Comparison of ENCODE assay signal across 23 mouse cellular contexts in genomic region chrX:142883593-142883992, GRCm38 (mm10).
DNase-seq lines count a peak whose midpoint lies in the region; ATAC-seq and TF ChIP-seq lines count a peak whose summit lies in the region.
"Had no signal": no experiment of that assay in that cellular context is flagged by ENCODE, and none has a peak within 500 bp of the region (broad histone marks: within the 10 kb centered on the region; RNA-seq: fewer than 3 reads in every experiment).

No protein-coding gene starts in this region.

- H3K36me3 ChIP-seq in myocyte (ENCODE audit: control insufficient read depth, insufficient read depth) = no peaks in the 10 kb centered on the region
- H3K36me3 ChIP-seq: embryonic facial prominence, embryonic 12.5 days; heart, embryonic 10.5 days; hindbrain, embryonic 12.5 days; intestine, embryonic 15.5 days had no signal

- H3K4me3 ChIP-seq in myocyte = no peak overlapping the region
- H3K4me3 ChIP-seq: embryonic facial prominence, embryonic 12.5 days; forebrain, embryonic 13.5 days; heart, embryonic 10.5 days; hindbrain, embryonic 12.5 days; intestine, embryonic 15.5 days had no signal

- DNase-seq in frontal cortex, postnatal 25 days (ENCODE audit: low spot score in 2 of 2) = no peak
- DNase-seq in adrenal gland, postnatal 4 days (ENCODE audit: low spot score in 2 of 2) = no peak
- DNase-seq: adrenal gland, adult 2 months; adrenal gland, postnatal 25 days; cerebellum, postnatal 14 days; forebrain, postnatal 0 days; gastrocnemius, postnatal 36 days; heart, adult 18-20 months; heart, postnatal 10 days; heart, postnatal 4 days; kidney, adult 18-20 months had no signal

- H3K27me3 ChIP-seq in myocyte (ENCODE audit: control insufficient read depth, insufficient read depth, insufficient read length) = no peaks in the 10 kb centered on the region
- H3K27me3 ChIP-seq: forebrain, embryonic 13.5 days; intestine, embryonic 15.5 days had no signal

- no peak for TF ChIP-seq POLR2A in myocyte (IDR thresholded peaks at IDR 0.05; ENCODE audit: insufficient read length, low read depth)

- ATAC-seq in frontal cortex, adult (ENCODE audit: low TSS enrichment) = peak; percentile 95
- peak; percentile 79 for ATAC-seq in activated CD4-positive, CD25-positive, alpha-beta regulatory T cell, adult 4 months
- ATAC-seq in granulocyte monocyte progenitor cell, adult 5-6 weeks (replicated peaks; ENCODE audit: poor library complexity, severe bottlenecking) = no peak
- ATAC-seq in erythroblast, adult 5-6 weeks (replicated peaks; ENCODE audit: low FRiP score, poor library complexity, severe bottlenecking) = no peak
- ATAC-seq: forebrain, embryonic 13.5 days; forebrain, postnatal 0 days; hindbrain, embryonic 16.5 days; intestine, embryonic 15.5 days; Patski had no signal

- no peak overlapping the region for H3ac ChIP-seq in myocyte (ENCODE audit: control insufficient read depth, insufficient read length)

- peak overlapping the region; percentile 65 for H3K4me2 ChIP-seq in myocyte (ENCODE audit: low read depth)
- H3K4me2 ChIP-seq: embryonic facial prominence, embryonic 12.5 days; forebrain, embryonic 13.5 days; hindbrain, embryonic 12.5 days; intestine, embryonic 15.5 days had no signal

- H3K79me2 ChIP-seq in myocyte (ENCODE audit: control insufficient read depth, insufficient read depth) = peaks cover 36% of the 10 kb centered on the region

TF ChIP-seq in myocyte, 11 proteins besides CTCF, POLR2A, EP300 and RAD21:
- TF ChIP-seq USF1 (IDR thresholded peaks at IDR 0.05; ENCODE audit: low read depth) (no peak), CEBPB (IDR thresholded peaks at IDR 0.05; ENCODE audit: insufficient read depth, poor library complexity, severe bottlenecking) (no peak), POLR2AphosphoS2 (IDR thresholded peaks at IDR 0.05; ENCODE audit: insufficient read length, low read depth) (no peak), TCF12 (IDR thresholded peaks at IDR 0.05; ENCODE audit: insufficient read depth, poor library complexity, severe bottlenecking) (no peak), MYOG (IDR thresholded peaks at IDR 0.05; ENCODE audit: control insufficient read depth in 1 of 3, insufficient read depth in 1 of 3, insufficient read length in 2 of 3, low read depth in 2 of 3) (no peak), MYOD1 (IDR thresholded peaks at IDR 0.05; ENCODE audit: control insufficient read depth in 1 of 3, insufficient read length in 2 of 3, low read depth in 2 of 3) (no peak), TCF3 (IDR thresholded peaks at IDR 0.05; ENCODE audit: insufficient read length, low read depth) (no peak), MAX (IDR thresholded peaks at IDR 0.05; ENCODE audit: low read depth) (no peak), E2F4 (IDR thresholded peaks at IDR 0.05; ENCODE audit: insufficient read depth) (no peak), REST (IDR thresholded peaks at IDR 0.05; ENCODE audit: insufficient read depth, insufficient read length) (no peak), SRF (IDR thresholded peaks at IDR 0.05; ENCODE audit: control insufficient read depth, insufficient read length, low read depth) (no peak)

Comparison
In these comparisons a context has a peak if more than half of its experiments do, and no peak if none do; other contexts are left out.
1. ATAC-seq: peak in frontal cortex, adult (single experiment) and activated CD4-positive, CD25-positive, alpha-beta regulatory T cell, adult 4 months (single experiment); none in granulocyte monocyte progenitor cell, adult 5-6 weeks (single experiment) and erythroblast, adult 5-6 weeks (single experiment).